Mouse (Mus musculus): Measurements from ENCODE around the gene Gm37240.

- TF ChIP-seq CTCF (IDR thresholded peaks at IDR 0.05; ENCODE audit: low read depth, low read length) (no peak), GATA1 (IDR thresholded peaks at IDR 0.05; ENCODE audit: borderline replicate concordance, low read length) (no peak), POLR2AphosphoS5 (IDR thresholded peaks at IDR 0.05; ENCODE audit: insufficient replicate concordance, low read depth, low read length) (no peak), TAL1 (conservative IDR thresholded peaks at IDR 0.05; ENCODE audit: low read depth, low read length) (no peak)
Observed at GRCm38 (mm10) chr3:84468111-84468453, 1419.2 kb downstream of the Gm37240 start.
